Mouse (Mus musculus): ENCODE results near the gene Tstd3. TPM values are rescaled to one million over a fixed set of nuclear protein-coding genes. Genes with fewer than 3 reads are reported as not detected.

Tstd3 gene
- total RNA-seq (2023): 1 to 10 TPM; 4.4 to 6.3 TPM

DNA sequence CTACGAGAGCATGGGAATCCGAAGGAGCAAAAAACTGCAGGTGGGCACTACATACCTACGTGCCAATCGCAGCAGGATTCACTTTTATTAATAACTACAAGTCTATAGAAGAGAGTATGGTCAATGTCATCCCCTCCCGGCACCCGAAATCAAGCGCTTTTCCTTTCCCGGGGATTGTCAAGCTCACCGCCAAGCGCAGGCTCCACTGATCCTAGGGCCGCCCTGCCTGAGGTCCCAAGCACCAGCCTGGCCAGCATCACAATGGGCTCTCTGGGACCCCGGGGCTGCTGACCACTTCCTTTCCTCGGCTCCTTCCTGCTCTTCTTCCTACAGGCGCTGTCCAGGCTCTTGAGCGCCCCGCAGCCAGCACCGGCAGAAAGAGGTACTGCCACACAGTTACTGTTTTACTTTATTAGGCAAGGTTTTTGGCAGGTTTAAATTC, at the start of gene Tstd3, which contains the start of gene Usp45:
Gene Tstd3, minus strand, starts transcription at position 350 of the 442 bp plus-strand sequence.
Gene Usp45, plus strand, starts transcription at position 294 of the 442 bp plus-strand sequence.

GRCm38 (mm10) chr4:21727615-21728165, 39.3 kb downstream of the Tstd3 start, which contains the start of gene Ccnc:
Gene Ccnc (plus strand): TSS chr4:21727701.

Other genes starting within 250 kb of the Tstd3 start
- gene Prdm13, start 81.2 kb downstream of the Tstd3 start, total RNA-seq (2023): not detected
- 10 to 100 TPM; 22.3 to 25.2 TPM for gene Ccnc, start 39.5 kb downstream of the Tstd3 start, total RNA-seq (2023)
- 10 to 100 TPM; 29.9 to 32.7 TPM for gene Usp45, start 56 bp downstream of the Tstd3 start, total RNA-seq (2023)
- 100 to 1,000 TPM; 221 to 235 TPM for gene Pnisr, start 80.4 kb upstream of the Tstd3 start, total RNA-seq (2023)
- gene Coq3, start 112.5 kb upstream of the Tstd3 start, total RNA-seq (2023): 1 to 10 TPM; 3.6 to 3.9 TPM
- gene Faxc, start 164.1 kb upstream of the Tstd3 start, total RNA-seq (2023): under 1 TPM in 1 of 2 experiments, not detected in 1; 0.18 TPM

All from T-cell, adult 66 days (primary cell).